Mouse (Mus musculus) kidney, embryonic 15.5 days (tissue): Measurements from ENCODE around the gene Ptpn21. TPM values are rescaled to one million over a fixed set of nuclear protein-coding genes. Genes with fewer than 3 reads are reported as not detected.

Experiments
- ATAC-seq: fragments of 200-750 bp; cut with Nextera tagmentation; replicated peaks from 2 replicates; pipeline ENCODE4 v1.8.0; 2017; ENCODE audit warnings: moderate TSS enrichment; ENCODE audit not compliant: low FRiP score
- H3K27ac ChIP-seq: fragments of 300-500 bp; sonication (generic); 2 replicates; pipeline ENCODE4 v1.5.1; 2015; ENCODE audit warnings: mild to moderate bottlenecking, inconsistent platforms
- H3K27me3 ChIP-seq: fragments of 300-500 bp; sonication (generic); 2 replicates; pipeline ENCODE4 v1.6.1; 2015; ENCODE audit warnings: inconsistent platforms
- H3K36me3 ChIP-seq: fragments of 300-500 bp; sonication (generic); 2 replicates; pipeline ENCODE4 v1.6.1; 2015; ENCODE audit warnings: inconsistent platforms
- H3K4me1 ChIP-seq: fragments of 300-500 bp; sonication (generic); 2 replicates; pipeline ENCODE4 v1.6.1; 2015; ENCODE audit warnings: inconsistent platforms
- H3K4me2 ChIP-seq: fragments of 300-500 bp; sonication (generic); 2 replicates; pipeline ENCODE4 v1.6.1; 2015; ENCODE audit warnings: moderate library complexity, mild to moderate bottlenecking, inconsistent platforms
- H3K4me3 ChIP-seq: fragments of 300-500 bp; sonication (generic); replicated peaks from 2 replicates; pipeline ENCODE4 v1.5.1; 2015; ENCODE audit warnings: mild to moderate bottlenecking, inconsistent platforms
- H3K9ac ChIP-seq: fragments of 300-500 bp; sonication (generic); 2 replicates; pipeline ENCODE4 v1.6.1; 2015; ENCODE audit warnings: mild to moderate bottlenecking, inconsistent platforms
- H3K9me3 ChIP-seq: fragments of 300-500 bp; sonication (generic); replicated peaks from 2 replicates; pipeline ENCODE4 v1.6.1; 2016; ENCODE audit warnings: inconsistent platforms
- WGBS: fragments of 180-500 bp; shearing (Covaris S2); methylation state at CpG from one replicate; pipeline ENCODE4 v1.1.7; 2015; ENCODE audit warnings: mixed read lengths; 5-methylcytosine and 5-hydroxymethylcytosine counted together
- polyA plus RNA-seq: library from polyadenylated mRNA; unstranded; fragments of >200 nt; fragmentation: Nextera tagmentation; extraction: Ambion mirVana; gene quantifications from 2 replicates; pipeline ENCODE4 v1.2.1, GENCODE M21; 2015

Gene Ptpn21
- polyA plus RNA-seq: 6.6 and 7.1 TPM in 2 replicates

GRCm38 (mm10) chr12:98736951-98737800 is at the start of gene Ptpn21:
Gene Ptpn21 (minus strand): TSS chr12:98737405.
- ATAC-seq: peak; percentile 60
- under 1% methylated on average over 75 of the region's 75 CpGs for WGBS

DNA sequence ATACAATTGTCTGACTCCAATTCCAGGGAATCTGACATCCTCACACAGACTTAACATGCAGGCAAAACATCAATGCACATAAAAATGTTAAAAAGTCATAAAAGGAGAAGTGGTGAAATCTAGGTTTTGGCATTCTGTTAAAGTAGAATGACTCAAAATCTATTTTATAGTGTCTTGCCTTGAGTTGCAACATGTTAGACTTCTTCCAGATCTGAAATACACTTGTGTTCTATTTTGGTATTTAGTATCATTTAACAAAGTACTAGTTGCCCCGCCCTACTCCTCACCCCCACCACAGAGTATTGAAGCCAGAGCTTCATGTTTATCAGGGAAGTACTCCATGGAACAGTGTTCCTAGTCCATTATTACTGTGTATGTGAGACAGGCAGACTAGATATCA is 47.0 kb upstream of the Ptpn21 start:
- H3K4me1 ChIP-seq: no peaks in the 10 kb centered on the region
- H3K36me3 ChIP-seq: peaks cover 86% of the 10 kb centered on the region
- no peak overlapping the region for H3K9ac ChIP-seq
- H3K27ac ChIP-seq: no peak overlapping the region
- WGBS: 94% methylated on average over 1 of the region's 1 CpGs
- H3K27me3 ChIP-seq: no peaks in the 10 kb centered on the region
- no peaks in the 10 kb centered on the region for H3K9me3 ChIP-seq
- no peak for ATAC-seq
- no peak overlapping the region for H3K4me3 ChIP-seq
- H3K4me2 ChIP-seq: no peak overlapping the region

More at GRCm38 (mm10) chr12:98736951-98737800, at the start of gene Ptpn21:
- Histone ChIP-seq H3K36me3 (no peaks in the 10 kb centered on the region), H3K4me1 (peaks cover 30% of the 10 kb centered on the region), H3K4me3 (peak within 1 kb of the TSS; percentile 85), H3K9ac (peak within 1 kb of the TSS; percentile 92), H3K27ac (peak within 1 kb of the TSS; percentile 91), H3K4me2 (peak within 1 kb of the TSS; percentile 78), H3K9me3 (no peaks in the 10 kb centered on the region), H3K27me3 (peaks cover 20% of the 10 kb centered on the region)

DNA sequence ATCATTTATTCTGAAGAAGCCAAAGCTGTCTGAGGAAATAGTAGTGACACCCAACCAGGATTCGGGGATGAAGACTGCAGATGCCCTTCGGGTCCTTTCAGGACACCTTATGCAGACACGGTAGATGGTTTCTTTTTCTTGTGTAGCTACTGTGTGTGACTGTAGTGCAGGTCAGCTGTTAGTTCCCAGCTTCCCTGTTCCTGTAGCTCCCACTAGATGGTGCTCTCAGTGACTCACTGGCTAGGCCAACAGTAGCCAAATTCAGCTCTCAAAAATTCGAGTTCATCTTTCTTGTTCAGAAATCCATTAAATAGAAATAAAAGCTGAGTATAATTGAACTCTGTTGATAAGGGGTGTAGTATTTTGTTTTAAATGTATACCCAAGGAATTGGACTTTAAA is 41.9 kb upstream of the Ptpn21 start:
- Histone ChIP-seq H3K9me3 (no peaks in the 10 kb centered on the region), H3K4me3 (no peak overlapping the region), H3K4me1 (no peaks in the 10 kb centered on the region), H3K36me3 (peaks cover 89% of the 10 kb centered on the region), H3K4me2 (no peak overlapping the region), H3K9ac (no peak overlapping the region), H3K27ac (no peak overlapping the region), H3K27me3 (no peaks in the 10 kb centered on the region)
- ATAC-seq: no peak
- 82% methylated on average over 4 of the region's 4 CpGs for WGBS

GRCm38 (mm10) chr12:98777509-98777908 is 40.3 kb upstream of the Ptpn21 start:
- Histone ChIP-seq H3K4me3 (no peak overlapping the region), H3K4me2 (no peak overlapping the region), H3K27me3 (no peaks in the 10 kb centered on the region), H3K9me3 (no peaks in the 10 kb centered on the region), H3K27ac (no peak overlapping the region), H3K4me1 (no peaks in the 10 kb centered on the region), H3K36me3 (peaks cover 90% of the 10 kb centered on the region), H3K9ac (no peak overlapping the region)
- no peak for ATAC-seq
- WGBS: 75% methylated on average over 3 of the region's 3 CpGs

DNA sequence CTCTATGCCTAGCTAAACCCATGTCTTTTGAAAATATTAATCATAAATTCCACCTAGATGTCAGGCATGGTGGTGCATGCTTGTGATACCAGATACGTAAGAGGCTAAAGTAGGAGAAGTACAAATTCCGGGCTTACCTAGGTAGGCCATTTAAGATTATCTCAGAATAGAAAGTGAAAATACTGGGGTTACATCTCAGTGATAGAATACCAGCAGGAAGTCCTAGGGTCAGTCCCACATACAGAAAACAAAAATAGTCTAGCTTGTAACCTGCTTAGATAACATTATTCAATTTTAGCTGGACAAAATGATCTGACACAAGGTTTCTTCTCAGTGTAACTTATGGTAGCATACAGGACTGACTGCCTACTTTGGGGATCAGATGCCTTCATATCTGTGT is 29.0 kb upstream of the Ptpn21 start:
- H3K9ac ChIP-seq: no peak overlapping the region
- H3K4me2 ChIP-seq: no peak overlapping the region
- H3K36me3 ChIP-seq: peaks cover 93% of the 10 kb centered on the region
- H3K4me3 ChIP-seq: no peak overlapping the region
- H3K27ac ChIP-seq: no peak overlapping the region
- no peaks in the 10 kb centered on the region for H3K9me3 ChIP-seq
- H3K4me1 ChIP-seq: no peaks in the 10 kb centered on the region
- 97% methylated on average over 2 of the region's 2 CpGs for WGBS
- ATAC-seq: no peak
- no peaks in the 10 kb centered on the region for H3K27me3 ChIP-seq

DNA sequence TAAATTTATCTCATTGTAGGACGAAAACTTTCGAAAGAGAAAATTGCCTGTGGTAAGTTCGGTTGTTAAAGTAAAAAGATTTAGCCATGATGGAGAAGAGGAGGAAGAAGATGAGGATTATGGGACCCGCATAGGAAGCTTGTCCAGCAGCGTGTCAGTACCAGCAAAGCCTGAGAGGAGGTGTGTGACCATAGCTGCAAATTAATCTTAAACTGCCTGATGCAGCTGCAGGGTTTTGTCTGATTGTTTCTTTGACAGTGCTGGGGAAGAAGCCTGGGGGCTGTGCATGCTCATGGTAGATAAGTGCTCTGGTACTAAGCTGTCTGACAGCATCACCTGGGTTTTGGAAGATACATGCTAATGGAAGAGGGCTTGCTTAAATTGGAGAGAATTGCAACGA is 22.5 kb upstream of the Ptpn21 start:
- Histone ChIP-seq H3K4me3 (no peak overlapping the region), H3K4me2 (no peak overlapping the region), H3K27ac (no peak overlapping the region), H3K27me3 (no peaks in the 10 kb centered on the region), H3K36me3 (peaks cover 93% of the 10 kb centered on the region), H3K9me3 (no peaks in the 10 kb centered on the region), H3K4me1 (no peaks in the 10 kb centered on the region), H3K9ac (no peak overlapping the region)
- no peak for ATAC-seq
- WGBS: 91% methylated on average over 6 of the region's 6 CpGs

GRCm38 (mm10) chr12:98757636-98758035 is 20.4 kb upstream of the Ptpn21 start:
- H3K4me2 ChIP-seq: no peak overlapping the region
- H3K27ac ChIP-seq: no peak overlapping the region
- no peaks in the 10 kb centered on the region for H3K27me3 ChIP-seq
- WGBS: 88% methylated on average over 6 of the region's 6 CpGs
- no peaks in the 10 kb centered on the region for H3K9me3 ChIP-seq
- no peak for ATAC-seq
- no peaks in the 10 kb centered on the region for H3K4me1 ChIP-seq
- no peak overlapping the region for H3K9ac ChIP-seq
- H3K4me3 ChIP-seq: no peak overlapping the region
- H3K36me3 ChIP-seq: peaks cover 92% of the 10 kb centered on the region

DNA sequence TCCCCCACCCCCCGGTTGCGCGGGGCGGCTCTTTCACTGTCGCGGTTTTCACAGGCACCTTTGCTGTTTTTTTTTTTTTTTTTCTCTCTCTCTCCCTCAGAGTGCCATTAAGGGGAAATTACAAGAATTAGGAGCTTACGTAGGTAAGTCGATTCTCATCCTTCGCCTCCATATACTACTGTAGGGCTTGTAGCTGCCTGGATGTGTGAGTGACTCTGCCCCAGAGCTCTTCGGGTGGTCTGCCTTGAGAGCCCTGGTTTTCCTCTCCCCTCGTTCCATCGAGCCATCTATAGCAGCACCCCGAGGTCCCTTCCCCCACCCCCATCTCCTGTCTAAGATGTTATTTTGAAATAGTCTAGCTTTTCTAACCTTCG is 10.2 kb upstream of the Ptpn21 start:
- WGBS: under 1% methylated on average over 14 of the region's 14 CpGs
- ATAC-seq: no peak

GRCm38 (mm10) chr12:98746746-98747379 is 9.7 kb upstream of the Ptpn21 start, which contains the start of gene Zc3h14:
Gene Zc3h14 (plus strand): TSS chr12:98746964.
- peak within 1 kb of the TSS; percentile 88 for H3K9ac ChIP-seq
- peak within 1 kb of the TSS; percentile 98 for H3K4me3 ChIP-seq
- peak within 1 kb of the TSS; percentile 67 for H3K4me2 ChIP-seq
- no peaks in the 10 kb centered on the region for H3K36me3 ChIP-seq
- H3K27ac ChIP-seq: peak within 1 kb of the TSS; percentile 94
- peak; percentile 95 for ATAC-seq
- H3K27me3 ChIP-seq: no peaks in the 10 kb centered on the region
- under 1% methylated on average over 85 of the region's 87 CpGs for whole genome bisulfite sequencing
- H3K9me3 ChIP-seq: no peaks in the 10 kb centered on the region
- H3K4me1 ChIP-seq: peaks cover 24% of the 10 kb centered on the region

More for the DNA sequence above, 10.2 kb upstream of the Ptpn21 start:
- Histone ChIP-seq H3K27ac (peak overlapping the region; percentile 94), H3K9me3 (no peaks in the 10 kb centered on the region), H3K4me3 (peak overlapping the region; percentile 98), H3K4me1 (peaks cover 24% of the 10 kb centered on the region), H3K9ac (peak overlapping the region; percentile 88), H3K27me3 (no peaks in the 10 kb centered on the region), H3K4me2 (peak overlapping the region; percentile 67), H3K36me3 (no peaks in the 10 kb centered on the region)

GRCm38 (mm10) chr12:98746131-98746530 is 8.9 kb upstream of the Ptpn21 start:
- peaks cover 24% of the 10 kb centered on the region for H3K4me1 ChIP-seq
- peak; percentile 72 for ATAC-seq
- H3K4me3 ChIP-seq: no peak overlapping the region
- no peaks in the 10 kb centered on the region for H3K9me3 ChIP-seq
- WGBS: 29% methylated on average over 2 of the region's 2 CpGs
- no peak overlapping the region for H3K9ac ChIP-seq
- no peaks in the 10 kb centered on the region for H3K36me3 ChIP-seq
- no peaks in the 10 kb centered on the region for H3K27me3 ChIP-seq
- H3K4me2 ChIP-seq: no peak overlapping the region
- H3K27ac ChIP-seq: no peak overlapping the region

DNA sequence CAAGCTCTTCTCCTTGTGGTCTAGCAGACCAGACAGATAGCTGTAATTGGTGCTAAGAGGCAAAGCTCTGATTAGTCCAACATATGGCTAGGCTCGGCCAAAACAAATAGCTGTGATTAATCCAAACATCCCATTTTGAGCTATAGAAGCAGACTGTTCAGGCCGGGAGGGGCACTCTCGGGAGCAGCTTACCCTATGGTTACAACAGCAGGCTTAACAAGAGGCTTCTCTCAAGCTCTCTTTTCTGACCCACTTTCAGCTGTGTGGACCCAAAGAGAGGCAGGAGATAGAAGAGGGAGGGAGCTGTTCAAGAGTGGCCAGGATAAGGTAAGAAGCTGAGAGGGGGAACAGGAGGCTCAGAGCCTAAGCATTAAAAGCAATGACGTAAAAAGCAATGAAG is 8.4 kb upstream of the Ptpn21 start:
- H3K9ac ChIP-seq: no peak overlapping the region
- no peaks in the 10 kb centered on the region for H3K36me3 ChIP-seq
- no peaks in the 10 kb centered on the region for H3K9me3 ChIP-seq
- no peak for ATAC-seq
- no peak overlapping the region for H3K4me3 ChIP-seq
- no peak overlapping the region for H3K4me2 ChIP-seq
- no peaks in the 10 kb centered on the region for H3K27me3 ChIP-seq
- WGBS: 60% methylated on average over 4 of the region's 4 CpGs
- H3K27ac ChIP-seq: no peak overlapping the region
- peaks cover 22% of the 10 kb centered on the region for H3K4me1 ChIP-seq

GRCm38 (mm10) chr12:98741011-98741501 is 3.9 kb upstream of the Ptpn21 start:
- no peak overlapping the region for H3K4me2 ChIP-seq
- H3K27me3 ChIP-seq: peaks cover 20% of the 10 kb centered on the region
- no peaks in the 10 kb centered on the region for H3K36me3 ChIP-seq
- 78% methylated on average over 3 of the region's 3 CpGs for WGBS
- no peak overlapping the region for H3K4me3 ChIP-seq
- no peak overlapping the region for H3K9ac ChIP-seq
- no peaks in the 10 kb centered on the region for H3K9me3 ChIP-seq
- no peak overlapping the region for H3K27ac ChIP-seq
- H3K4me1 ChIP-seq: peaks cover 12% of the 10 kb centered on the region; the same call in 1 of the 2 replicates
- no peak for ATAC-seq
